Mouse (Mus musculus): ENCODE results near the gene Rad51ap2. TPM values are rescaled to one million over a fixed set of nuclear protein-coding genes. Genes with fewer than 3 reads are reported as not detected.

Rad51ap2 gene
- not detected for polyA plus RNA-seq (2017; shearing (Covaris generic))

DNA sequence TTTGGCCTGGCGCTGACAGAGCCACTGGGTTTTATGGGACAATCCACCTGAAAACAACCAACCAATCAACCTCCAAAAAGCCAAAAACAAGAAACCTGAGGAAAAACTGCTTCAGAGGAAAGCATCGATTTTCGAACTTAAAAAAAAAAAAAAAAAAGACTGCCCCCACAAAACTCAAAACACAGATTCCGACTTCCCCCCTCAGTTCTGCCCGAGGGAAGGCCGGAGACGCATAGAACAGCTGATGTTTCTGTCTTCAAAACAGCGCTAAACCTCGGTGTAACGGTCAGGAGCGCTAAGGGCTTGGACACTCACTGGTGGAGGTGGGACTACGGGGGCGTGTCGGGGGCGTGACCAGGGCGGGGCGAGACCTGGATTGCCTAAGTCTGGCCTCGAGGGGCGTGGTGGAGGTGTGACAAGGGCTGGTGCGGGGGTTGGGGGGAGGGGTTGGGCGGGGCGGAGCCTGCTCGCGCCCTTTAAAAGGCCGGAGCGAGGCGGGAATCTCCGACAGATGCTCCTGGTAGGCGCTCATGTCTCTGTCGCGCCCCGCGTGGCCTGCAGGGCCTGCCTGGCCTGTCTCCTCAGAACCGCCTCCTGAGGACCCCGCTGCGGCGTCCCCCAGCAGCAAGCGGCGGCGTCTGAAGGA is at the start of gene Rad51ap2:
Rad51ap2 (plus strand) TSS at position 531 of the 646 bp plus-strand sequence.

DNA sequence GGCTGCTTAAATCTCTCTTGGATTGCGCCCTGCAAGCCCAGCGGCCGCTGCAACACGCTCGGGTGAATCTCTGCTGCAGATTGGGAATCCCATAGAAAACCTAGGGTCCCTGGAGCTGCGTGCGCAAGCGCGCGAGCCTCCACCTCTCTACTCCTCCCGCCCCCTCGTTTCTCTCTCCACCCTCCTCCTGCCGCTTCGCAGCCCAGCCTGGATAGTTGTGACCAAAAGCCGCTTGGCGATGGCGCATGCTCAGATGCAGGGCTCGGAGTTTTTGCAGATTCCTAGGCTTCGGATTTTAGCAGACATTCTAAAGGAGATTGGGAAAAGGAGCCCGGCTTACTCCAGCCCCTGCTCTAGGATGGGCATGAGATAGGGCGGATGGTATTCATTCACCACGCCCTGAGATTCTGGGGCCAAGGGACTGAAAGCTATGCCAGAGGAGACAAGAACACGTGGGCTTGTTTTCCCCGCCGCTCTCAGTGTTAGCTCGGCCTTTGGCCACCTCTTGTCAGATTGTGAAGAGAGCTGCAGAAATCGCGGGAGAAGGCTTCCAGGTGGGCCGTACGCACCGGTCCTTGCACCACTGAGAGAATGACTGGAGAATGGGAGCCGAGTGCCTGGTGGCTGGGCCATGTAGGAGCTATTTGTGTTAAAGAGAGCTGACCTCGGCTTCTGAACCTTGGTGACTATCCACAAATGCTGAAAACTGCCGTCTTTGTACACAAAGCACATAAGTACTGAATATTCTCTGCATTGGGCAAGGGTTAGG is 19.2 kb upstream of the Rad51ap2 start, which contains the start of gene Vsnl1:
Vsnl1 (minus strand) TSS at position 117 of the 769 bp plus-strand sequence.

Other genes with a start within 250 kb of the Rad51ap2 start
- not detected for gene Msgn1, start 247.1 kb upstream of the Rad51ap2 start, polyA plus RNA-seq (2017; shearing (Covaris generic))
- gene Gen1, start 190.3 kb upstream of the Rad51ap2 start, polyA plus RNA-seq (2017; shearing (Covaris generic)): 0.29 TPM
- gene Smc6, start 190.2 kb upstream of the Rad51ap2 start, polyA plus RNA-seq (2017; shearing (Covaris generic)): 93.8 TPM
- gene Vsnl1, start 19.5 kb upstream of the Rad51ap2 start, polyA plus RNA-seq (2017; shearing (Covaris generic)): not detected

All from effector memory CD4-positive, alpha-beta T cell, adult 5 months (primary cell).